Mouse (Mus musculus) small intestine, adult 2 months (tissue): ENCODE measurements around the gene Fmod. TPM values are rescaled to one million over a fixed set of nuclear protein-coding genes. Genes with fewer than 3 reads are reported as not detected.

ENCODE experiments used
- H3K27ac ChIP-seq: fragments of 200-500 bp; 2 replicates; pipeline ENCODE4 v1.5.1; 2012; ENCODE audit warnings: low read depth, low read length, control low read depth, inconsistent platforms; ENCODE audit not compliant: insufficient read depth
- H3K27me3 ChIP-seq: fragments of 200-500 bp; 2 replicates; pipeline ENCODE4 v1.6.1; 2012; ENCODE audit warnings: mild to moderate bottlenecking, moderate library complexity, low read length, inconsistent platforms; ENCODE audit not compliant: control insufficient read depth, insufficient read depth
- H3K36me3 ChIP-seq: fragments of 200-500 bp; 2 replicates; pipeline ENCODE4 v1.6.1; 2012; ENCODE audit warnings: mild to moderate bottlenecking, low read length, control low read depth, inconsistent platforms; ENCODE audit not compliant: control insufficient read depth, insufficient read depth
- H3K4me1 ChIP-seq: fragments of 200-500 bp; 2 replicates; pipeline ENCODE4 v1.6.1; 2012; ENCODE audit warnings: low read length, inconsistent platforms, mixed read lengths; ENCODE audit not compliant: control insufficient read depth, insufficient read depth, insufficient read length
- H3K4me3 ChIP-seq: fragments of 200-500 bp; 2 replicates; pipeline ENCODE4 v1.5.1; 2012; ENCODE audit warnings: low read depth, mild to moderate bottlenecking, control low read depth, inconsistent platforms, low read length, moderate library complexity
- CTCF ChIP-seq: fragments of 200-500 bp; IDR thresholded peaks from 2 replicates; pipeline ENCODE4 v1.5.1; 2012; ENCODE audit warnings: low read depth, mild to moderate bottlenecking, control low read depth, inconsistent platforms, low read length, moderate library complexity, mixed read lengths; ENCODE audit not compliant: insufficient replicate concordance, insufficient read length; ENCODE audit errors: extremely low read depth
- POLR2A ChIP-seq: fragments of 200-500 bp; IDR thresholded peaks from 2 replicates; pipeline ENCODE4 v1.6.1; 2012; ENCODE audit warnings: low read depth, mild to moderate bottlenecking, control low read depth, inconsistent platforms, low read length, moderate library complexity
- WGBS: fragments of 180-500 bp; shearing (Covaris S2); methylation state at CpG from one replicate; pipeline ENCODE4 v1.1.7; 2018; 5-methylcytosine and 5-hydroxymethylcytosine counted together
- polyA plus RNA-seq: library from polyadenylated mRNA; depleted of rRNA; stranded (reverse); fragments of >200 nt; gene quantifications from 2 replicates; pipeline ENCODE4 v1.2.3, GENCODE M21; 2012

Gene Fmod
- polyA plus RNA-seq, 1 experiment, result 0.48 TPM

DNA sequence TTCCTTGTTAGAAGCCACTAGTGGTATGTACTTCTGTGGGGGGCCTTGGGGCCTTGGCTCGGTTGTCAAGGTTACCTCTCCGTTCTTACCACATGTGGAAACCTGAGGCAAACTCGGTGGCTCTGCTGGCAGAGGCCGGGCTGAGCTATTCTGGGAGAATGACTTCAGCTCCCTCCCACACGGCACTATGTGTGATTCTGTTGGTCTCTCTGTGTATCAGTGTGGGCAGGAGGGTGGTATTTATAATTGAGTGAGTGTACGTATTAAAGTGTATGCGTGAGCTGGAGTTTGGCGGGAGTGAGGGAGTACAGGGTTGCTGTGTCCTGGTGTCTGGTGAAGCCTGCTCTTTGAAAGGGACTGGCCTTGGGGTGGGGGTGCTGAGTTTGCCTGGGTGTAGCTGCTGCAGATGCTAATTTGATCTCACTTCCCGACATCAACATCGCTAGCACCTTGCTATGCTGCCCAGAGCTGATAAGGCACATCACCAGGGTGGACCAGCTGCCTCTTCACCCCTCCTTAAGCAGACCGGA lies 46.0 kb downstream of the Fmod start:
- Histone ChIP-seq H3K27ac (peak overlapping the region; percentile 27; the same call in 1 of the 2 replicates), H3K4me3 (no peak overlapping the region)
- WGBS, result 80% methylated on average over 11 of the region's 11 CpGs

DNA sequence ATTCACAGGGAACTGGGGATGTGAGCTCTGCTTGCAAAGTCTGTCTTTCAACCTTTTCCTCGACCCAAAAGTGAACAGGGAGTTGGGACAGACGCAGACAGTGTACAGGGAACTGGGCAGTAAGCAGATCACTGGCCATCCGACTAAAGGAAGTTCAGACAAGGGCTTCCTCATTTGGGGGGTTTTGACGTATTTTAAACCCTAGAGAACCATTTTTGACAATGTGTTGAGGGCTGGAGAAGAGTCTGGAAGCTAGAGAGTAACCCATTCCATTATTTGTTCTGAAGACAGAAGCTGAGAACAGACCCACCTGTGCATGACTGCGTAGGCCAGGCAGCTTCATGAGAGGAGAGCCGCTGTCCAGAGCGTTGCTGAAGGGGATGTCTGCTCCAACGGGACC lies 46.6 kb downstream of the Fmod start:
- H3K4me1 ChIP-seq, result peaks cover 24% of the 10 kb centered on the region; the same call in 1 of the 2 replicates
- 84% methylated on average over 8 of the region's 8 CpGs for WGBS
- no peak overlapping the region for H3K4me3 ChIP-seq
- no peaks in the 10 kb centered on the region for H3K27me3 ChIP-seq
- H3K27ac ChIP-seq, result peak overlapping the region; percentile 27; the same call in 1 of the 2 replicates
- TF ChIP-seq CTCF (no peak), POLR2A (no peak)
- H3K36me3 ChIP-seq, result no peaks in the 10 kb centered on the region

More for the DNA sequence above, 46.0 kb downstream of the Fmod start:
- Histone ChIP-seq H3K27me3 (no peaks in the 10 kb centered on the region), H3K36me3 (no peaks in the 10 kb centered on the region), H3K4me1 (peaks cover 24% of the 10 kb centered on the region; the same call in 1 of the 2 replicates)
- TF ChIP-seq POLR2A (no peak), CTCF (no peak)

- no peak for TF ChIP-seq CTCF
- no peak for TF ChIP-seq POLR2A
- no peaks in the 10 kb centered on the region for H3K36me3 ChIP-seq
- H3K4me3 ChIP-seq, result no peak overlapping the region
- peaks cover 24% of the 10 kb centered on the region; the same call in 1 of the 2 replicates for H3K4me1 ChIP-seq
- no peak overlapping the region for H3K27ac ChIP-seq
- WGBS, result 76% methylated on average over 3 of the region's 3 CpGs
- no peaks in the 10 kb centered on the region for H3K27me3 ChIP-seq
Measured at GRCm38 (mm10) chr1:134084128-134084527, 47.1 kb downstream of the Fmod start.

GRCm38 (mm10) chr1:134086017-134086416 lies 49.0 kb downstream of the Fmod start:
- Histone ChIP-seq H3K27ac (peak overlapping the region; percentile 94), H3K27me3 (no peaks in the 10 kb centered on the region), H3K4me1 (peaks cover 20% of the 10 kb centered on the region; the same call in 1 of the 2 replicates), H3K4me3 (peak overlapping the region; percentile 60), H3K36me3 (no peaks in the 10 kb centered on the region)
- TF ChIP-seq CTCF, result no peak
- no peak for TF ChIP-seq POLR2A
- WGBS, result 49% methylated on average over 3 of the region's 3 CpGs

GRCm38 (mm10) chr1:134086811-134087398 lies 49.9 kb downstream of the Fmod start:
- WGBS, result 18% methylated on average over 16 of the region's 16 CpGs
- H3K4me1 ChIP-seq, result peaks cover 22% of the 10 kb centered on the region; the same call in 1 of the 2 replicates
- no peaks in the 10 kb centered on the region for H3K27me3 ChIP-seq
- TF ChIP-seq CTCF, result no peak
- peak; percentile 29; the same call in 1 of the 2 replicates for TF ChIP-seq POLR2A
- peak overlapping the region; percentile 60 for H3K4me3 ChIP-seq
- peak overlapping the region; percentile 94 for H3K27ac ChIP-seq
- no peaks in the 10 kb centered on the region for H3K36me3 ChIP-seq

DNA sequence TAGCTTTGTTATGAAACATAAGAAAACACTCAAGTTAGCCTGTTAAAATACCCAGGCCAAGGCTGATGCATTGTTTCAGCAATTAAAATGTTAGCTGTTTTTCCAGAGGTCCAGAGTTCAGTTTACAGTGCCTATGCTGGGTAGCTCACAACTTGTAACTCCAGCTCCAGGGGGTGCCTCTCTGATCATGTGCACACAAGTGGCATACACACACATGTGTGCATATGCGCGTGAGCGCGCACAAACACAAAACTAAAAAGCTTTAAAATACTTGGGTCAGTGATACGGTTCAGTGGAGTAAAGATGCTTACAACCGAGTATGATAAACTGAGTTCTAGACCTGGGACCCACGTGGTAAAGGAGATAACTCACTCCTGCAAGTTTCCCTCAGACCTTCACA lies 52.0 kb downstream of the Fmod start:
- Histone ChIP-seq H3K4me3 (no peak overlapping the region), H3K27me3 (no peaks in the 10 kb centered on the region), H3K27ac (no peak overlapping the region), H3K4me1 (peaks cover 32% of the 10 kb centered on the region; the same call in 1 of the 2 replicates), H3K36me3 (no peaks in the 10 kb centered on the region)
- TF ChIP-seq CTCF (no peak), POLR2A (no peak)
- WGBS, result 85% methylated on average over 7 of the region's 7 CpGs

DNA sequence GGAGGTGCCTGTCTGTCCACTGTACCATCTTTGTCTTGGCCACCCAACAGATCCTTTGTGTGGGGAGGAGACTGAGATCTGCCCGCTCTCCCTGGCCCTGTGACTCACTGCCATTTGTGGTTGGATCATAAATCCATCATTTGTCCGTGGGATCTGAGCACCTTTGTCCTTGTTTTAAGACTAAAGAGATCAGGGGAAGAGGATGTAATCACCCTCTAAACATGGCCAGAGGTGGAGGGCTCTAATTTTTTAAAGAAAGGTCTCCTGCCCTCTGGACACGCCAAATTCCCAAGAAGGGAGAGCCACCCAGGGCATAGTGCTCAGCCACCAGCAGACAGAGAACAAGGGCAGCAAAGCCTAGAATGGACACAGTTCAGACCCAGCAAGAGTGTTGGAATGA lies 54.8 kb downstream of the Fmod start:
- no peak for TF ChIP-seq CTCF
- no peak for TF ChIP-seq POLR2A
- Histone ChIP-seq H3K27me3 (no peaks in the 10 kb centered on the region), H3K36me3 (no peaks in the 10 kb centered on the region), H3K27ac (peak overlapping the region; percentile 85), H3K4me3 (no peak overlapping the region), H3K4me1 (peaks cover 43% of the 10 kb centered on the region)
- 51% methylated on average over 3 of the region's 3 CpGs for WGBS
